Mouse (Mus musculus): ENCODE results near the gene Lrr1.

The Lrr1 gene

DNA sequence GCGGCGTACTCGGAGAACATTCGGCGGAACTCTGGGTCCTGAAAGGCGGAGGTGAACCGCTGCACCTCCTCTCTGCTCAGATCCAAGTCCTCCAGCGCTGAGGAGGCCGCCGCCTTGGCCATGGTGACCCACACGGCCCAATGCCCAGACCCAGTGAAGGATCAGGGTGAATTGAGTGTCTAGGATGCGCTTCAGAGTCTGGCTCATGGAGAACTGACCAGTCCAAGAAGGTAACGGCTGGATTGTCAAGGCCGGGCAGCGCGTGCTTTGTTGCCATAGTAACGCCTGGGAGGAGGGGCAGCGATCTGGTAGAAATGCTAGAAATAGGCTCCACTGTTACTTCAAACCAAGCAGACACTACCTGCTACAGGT, 29.5 kb downstream of the Lrr1 start, which contains the start of gene Dnaaf2:
TSS of gene Dnaaf2 (minus strand) at position 266 of the 372 bp plus-strand sequence.
- in situ Hi-C loops (cut with MseI, MboI) = no loop called here

DNA sequence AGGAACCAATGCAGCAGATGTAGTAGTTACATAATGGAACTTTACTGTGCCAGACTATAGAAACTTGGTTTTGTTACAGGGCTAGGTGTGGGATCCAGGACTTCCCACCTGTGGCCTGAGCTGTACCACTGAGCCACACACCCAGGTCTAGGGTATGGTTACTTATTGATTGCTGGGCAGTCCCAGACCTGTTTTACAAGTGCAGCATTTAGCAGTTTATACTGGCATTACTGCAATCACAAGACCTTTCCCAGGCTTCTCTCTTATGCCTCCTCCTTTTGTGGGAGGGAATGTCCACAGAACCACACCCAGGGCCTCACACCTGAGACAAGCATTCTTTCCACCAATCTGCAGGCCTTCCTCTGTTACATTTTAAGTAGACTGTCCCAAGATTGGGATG, 30.4 kb downstream of the Lrr1 start:
- in situ Hi-C loops (cut with MseI, MboI) = no loop called here

DNA sequence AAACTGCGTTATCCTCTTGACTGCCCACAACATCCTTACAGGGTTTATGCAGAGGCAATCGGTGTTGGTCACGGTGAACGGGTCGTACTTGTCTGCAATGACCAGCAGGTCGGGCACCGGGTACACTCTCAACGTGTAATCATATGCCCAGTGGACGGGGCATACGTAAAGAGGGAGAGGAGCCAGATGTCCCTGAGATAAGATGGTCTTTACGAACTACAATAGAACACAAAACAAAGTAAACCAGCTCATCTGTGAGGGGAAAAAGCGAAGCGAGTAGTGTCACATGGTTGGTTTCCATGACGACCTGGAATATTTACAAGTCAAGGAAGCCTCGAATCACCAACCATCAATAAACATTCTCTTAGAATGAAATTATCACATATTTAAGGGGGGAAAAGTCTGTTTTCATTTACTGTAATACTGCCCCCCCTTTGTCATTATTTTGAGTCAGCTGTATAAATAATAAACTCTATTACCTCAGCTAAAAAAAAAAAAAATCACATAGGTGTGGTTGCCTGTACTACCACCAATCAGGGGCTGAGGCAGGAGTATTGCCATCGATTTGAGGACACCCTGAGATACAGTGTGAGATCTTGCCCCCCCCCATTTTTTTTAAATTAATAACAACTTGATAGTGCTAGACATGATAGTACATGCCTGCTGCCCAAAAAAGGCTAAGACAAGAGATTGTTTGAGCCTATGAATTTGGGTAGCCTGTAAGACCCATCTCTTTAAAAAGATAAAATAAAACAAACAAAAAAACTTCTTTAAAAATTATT, 35.6 kb downstream of the Lrr1 start, which contains the start of gene Gm49384:
TSS of gene Gm49384 (minus strand) at position 216 of the 782 bp plus-strand sequence.
- in situ Hi-C loops (cut with MseI, MboI) = no loop called here

DNA sequence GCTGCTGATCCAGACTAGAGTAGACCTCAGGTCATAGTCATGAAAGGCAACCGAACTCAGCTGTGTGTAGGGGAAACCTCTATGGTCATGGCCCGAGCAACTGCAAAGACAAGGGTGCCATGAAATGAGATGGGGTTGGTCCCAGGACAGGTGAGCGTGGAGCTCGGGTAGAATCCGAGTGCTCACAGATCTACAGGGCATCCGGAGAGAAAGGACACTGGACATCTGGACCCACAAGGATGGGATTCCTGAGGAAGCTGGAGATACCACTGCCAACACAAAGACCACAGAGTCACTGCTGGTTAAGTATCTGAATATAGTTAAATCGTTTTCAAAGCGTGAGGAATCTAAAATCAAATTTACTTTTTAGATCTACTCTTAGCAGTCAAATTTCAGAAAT, 38.8 kb downstream of the Lrr1 start:
- in situ Hi-C loops (cut with MseI, MboI) = no loop called here

DNA sequence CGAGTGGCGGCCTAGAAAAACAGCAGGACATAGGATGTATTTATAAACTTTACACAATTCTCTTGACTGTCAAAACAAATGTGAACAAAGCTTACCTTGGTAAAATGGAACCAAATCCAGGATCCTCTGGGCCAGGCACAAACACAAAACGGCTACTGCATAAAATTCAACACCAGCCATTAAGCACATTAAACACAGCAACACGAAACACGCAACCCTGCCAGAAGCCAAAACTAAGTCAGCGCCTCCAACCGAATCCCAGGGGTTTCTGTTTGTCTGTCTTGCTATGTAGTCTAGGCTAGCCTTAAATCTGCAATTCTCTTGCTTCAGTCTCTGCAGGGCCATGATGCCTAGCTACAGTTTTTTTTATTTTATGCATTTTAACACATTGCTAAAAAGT, 39.3 kb downstream of the Lrr1 start:
- in situ Hi-C loops (cut with MseI, MboI) = no loop called here

DNA sequence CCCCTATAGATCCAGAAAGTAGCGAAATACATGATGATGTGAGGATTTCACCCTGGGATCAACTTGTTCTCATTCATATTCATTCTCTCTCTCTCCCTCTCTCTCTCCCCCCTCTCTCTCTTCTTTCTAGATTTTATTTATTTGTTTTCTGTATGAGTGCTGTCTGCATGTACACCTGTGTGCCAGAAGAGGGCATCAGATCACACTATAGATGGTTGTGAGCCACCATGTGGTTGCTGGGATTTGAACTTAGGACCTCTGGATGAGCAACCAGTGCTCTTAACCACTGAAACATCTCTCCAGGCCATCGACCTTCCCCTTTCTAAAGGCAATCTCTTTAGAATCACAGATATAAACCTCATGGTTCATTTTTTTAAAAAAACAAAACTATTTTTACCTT, 39.9 kb downstream of the Lrr1 start:
- in situ Hi-C loops (cut with MseI, MboI) = no loop called here

DNA sequence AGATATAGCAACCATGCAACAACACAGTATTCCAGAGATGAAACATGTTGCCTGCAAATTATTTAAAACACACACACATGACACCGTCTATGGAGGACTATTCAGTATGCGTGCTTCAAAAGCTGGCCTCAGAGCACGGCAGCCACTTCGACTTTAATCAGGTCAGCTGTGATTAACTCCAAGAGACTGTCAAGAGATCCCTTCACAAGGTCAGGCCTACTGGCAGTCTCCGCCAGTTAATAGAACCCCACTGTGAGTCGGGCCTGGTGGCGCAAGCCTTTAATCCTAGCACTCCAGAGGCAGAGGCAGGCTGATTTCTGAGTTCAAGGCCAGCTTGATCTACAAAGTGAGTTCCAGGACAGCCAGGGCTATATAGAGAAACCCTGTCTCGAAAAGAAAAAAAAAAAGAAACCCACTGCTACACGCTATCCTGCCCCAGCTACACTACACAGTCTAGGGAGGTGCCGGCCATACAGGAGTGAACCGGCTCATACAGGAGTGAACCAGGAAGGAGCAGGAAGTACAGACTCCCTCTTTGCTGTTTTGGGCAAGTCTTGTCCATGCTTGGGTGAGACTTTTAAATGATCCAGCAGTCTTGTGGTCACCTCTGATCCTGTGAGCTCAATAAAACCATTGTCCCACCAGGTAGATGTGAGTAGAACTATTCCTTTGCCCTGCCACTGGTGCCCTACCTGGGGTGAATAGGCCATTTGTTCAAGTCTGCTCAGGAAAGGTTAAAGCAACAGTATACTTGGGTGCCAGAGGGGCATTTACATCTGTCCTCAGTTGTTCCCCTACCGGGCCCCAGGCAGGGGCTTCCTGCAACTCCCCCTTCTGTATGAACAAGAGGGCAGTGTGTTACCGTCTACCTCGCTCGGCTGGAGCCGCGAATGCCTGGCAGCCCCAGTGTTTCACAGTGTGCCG, 41.7 kb downstream of the Lrr1 start:
- in situ Hi-C loops (cut with MseI, MboI) = no loop called here

DNA sequence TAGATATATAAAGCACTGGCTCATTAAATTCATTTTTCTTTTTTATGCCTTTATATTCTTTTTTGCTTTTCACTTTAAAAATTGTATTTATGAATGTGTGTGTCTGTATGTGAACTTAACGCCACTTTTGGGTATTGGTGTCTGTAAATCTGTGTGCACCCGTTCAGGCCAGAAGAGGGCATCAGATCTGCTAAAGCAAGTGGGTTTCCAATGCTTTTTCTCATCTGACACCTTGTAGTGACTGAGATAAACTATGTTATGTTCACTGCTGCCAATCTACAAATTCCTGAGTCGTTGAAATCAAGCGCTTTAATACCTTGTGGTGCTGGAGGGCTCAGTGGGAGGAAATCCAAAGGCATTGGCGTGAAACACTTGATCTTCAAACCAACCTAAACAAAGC, 42.4 kb downstream of the Lrr1 start:
- in situ Hi-C loops (cut with MseI, MboI) = no loop called here

DNA sequence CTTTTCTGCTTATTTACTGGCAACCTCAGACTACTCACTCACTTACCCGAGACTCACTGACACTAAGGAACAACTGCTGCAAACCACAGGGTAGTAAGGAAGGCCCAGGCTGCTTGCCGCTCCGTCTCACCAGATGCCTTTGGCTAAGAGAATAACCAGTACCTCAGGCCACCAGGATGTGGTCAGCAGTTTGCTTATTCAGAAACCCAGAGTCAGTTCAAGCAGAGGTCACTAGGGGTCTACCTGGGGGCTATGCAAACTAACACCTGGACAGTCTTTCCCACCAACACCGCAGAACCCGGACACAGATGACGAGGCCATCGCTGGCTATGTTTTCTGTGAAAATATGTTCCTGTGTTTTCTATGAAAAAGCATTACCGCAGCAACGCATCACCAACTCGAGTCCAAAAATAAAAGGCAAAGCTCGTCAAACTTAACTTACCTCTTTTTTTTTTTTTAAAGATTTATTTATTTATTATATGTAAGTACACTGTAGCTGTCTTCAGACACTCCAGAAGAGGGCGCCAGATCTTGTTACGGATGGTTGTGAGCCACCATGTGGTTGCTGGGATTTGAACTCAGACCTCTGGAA, 44.7 kb downstream of the Lrr1 start:
- in situ Hi-C loops (cut with MseI, MboI) = no loop called here

DNA sequence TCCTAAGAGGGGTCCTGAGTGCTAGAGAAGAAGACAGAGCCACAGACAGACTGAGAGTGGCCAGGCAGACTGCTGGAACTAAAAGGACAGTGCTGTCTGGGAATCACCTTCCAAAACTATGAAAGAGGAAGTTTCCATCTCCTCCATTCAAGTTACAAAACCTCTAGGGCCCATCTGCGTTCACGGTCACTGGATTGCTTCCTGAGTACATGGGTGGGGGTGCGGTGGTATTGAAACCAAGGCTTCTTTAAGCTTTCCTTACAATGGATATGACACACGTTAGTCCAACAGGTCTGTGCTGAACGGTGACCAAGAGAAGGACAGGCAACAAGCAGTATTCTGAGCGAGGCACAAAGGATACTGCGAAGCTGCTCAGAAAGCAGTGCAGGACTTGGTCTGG, 45.8 kb downstream of the Lrr1 start:
- in situ Hi-C loops (cut with MseI, MboI) = no loop called here

DNA sequence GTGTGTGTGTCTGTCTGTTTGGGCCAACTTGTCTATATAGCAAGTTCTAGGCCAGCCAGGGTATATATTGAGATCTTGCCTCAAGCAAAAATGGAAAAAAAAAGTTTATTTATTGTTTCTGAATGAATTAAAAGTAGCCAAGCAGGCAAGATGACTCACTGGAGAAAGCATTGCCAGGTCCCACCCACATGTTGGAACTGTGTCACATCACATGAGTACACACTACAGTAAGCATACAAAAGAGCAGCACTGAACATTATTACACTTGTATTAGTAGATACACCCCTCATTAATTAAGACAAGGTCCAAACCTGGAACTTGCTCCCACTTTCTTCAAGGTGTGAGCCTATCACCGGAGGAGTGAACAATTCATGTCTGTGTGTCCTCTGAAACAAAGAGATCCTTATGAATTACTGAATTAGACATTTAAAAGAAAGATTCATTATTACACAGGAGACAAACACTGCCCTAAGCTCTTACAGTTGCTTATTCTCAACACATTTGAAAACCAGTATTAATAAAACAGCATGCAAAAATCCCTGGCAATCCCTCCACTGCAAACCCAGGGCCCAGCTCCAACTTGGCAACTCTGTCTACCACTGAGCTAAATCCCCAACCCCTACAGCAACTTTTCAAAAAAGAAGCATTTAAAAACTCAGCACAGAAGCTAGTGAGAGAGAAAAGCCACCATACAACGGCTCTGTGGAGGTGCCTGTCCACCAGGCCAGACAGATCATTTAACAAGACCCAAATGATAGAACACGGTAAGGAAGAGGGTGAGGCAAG, 46.6 kb downstream of the Lrr1 start:
- in situ Hi-C loops (cut with MseI, MboI) = no loop called here

DNA sequence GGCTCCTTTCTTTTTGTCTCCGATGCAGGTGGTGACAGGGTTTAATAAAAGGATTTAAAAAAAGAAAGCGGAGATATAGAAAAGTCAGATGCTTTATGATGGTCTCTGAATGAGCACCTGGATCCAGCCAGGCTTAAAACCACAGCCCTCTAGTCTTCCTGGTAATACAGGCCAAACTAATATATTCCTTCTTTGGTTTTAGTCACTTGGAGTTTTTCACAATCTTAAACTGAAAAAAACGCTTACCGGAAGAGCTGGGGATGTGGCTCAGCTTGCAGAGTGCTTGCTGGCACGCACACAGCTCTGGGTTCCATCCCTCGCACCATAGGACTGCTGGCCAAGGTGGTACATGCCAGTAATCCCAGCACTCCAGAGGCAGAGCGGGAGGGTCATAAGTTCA, 48.0 kb downstream of the Lrr1 start:
- in situ Hi-C loops (cut with MseI, MboI) = no loop called here

DNA sequence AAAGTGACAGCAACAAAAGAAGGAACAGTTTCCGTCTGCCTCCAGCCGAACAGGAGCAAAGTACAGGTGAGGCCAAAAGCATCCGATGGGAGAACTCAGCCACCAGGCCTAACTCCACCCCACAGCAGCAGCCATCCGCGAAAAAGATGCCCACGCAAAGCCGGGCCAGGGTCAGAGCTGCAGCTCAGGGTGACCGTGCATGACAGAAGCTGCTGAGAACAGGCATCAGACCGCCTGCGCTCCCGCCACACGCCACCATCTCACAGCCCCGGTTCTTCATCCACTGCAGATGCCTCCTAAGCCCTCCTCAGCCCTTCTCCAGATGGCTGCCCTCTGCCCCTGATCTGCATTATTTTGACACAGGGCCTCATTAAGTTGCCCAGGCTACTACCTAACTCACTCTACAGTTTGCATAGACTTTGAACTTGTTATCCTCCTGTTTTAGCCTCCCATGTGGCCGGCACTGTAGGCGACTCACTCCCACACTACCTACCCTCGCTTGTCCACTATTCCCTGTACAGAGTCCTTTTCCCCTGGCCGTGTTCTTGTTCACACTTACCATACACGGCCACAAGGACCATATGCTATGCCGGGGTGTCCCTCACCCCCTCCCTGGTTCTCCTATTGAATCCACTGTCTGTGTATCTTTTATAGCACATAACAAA, 52.1 kb downstream of the Lrr1 start:
- in situ Hi-C loops (cut with MseI, MboI) = no loop called here

DNA sequence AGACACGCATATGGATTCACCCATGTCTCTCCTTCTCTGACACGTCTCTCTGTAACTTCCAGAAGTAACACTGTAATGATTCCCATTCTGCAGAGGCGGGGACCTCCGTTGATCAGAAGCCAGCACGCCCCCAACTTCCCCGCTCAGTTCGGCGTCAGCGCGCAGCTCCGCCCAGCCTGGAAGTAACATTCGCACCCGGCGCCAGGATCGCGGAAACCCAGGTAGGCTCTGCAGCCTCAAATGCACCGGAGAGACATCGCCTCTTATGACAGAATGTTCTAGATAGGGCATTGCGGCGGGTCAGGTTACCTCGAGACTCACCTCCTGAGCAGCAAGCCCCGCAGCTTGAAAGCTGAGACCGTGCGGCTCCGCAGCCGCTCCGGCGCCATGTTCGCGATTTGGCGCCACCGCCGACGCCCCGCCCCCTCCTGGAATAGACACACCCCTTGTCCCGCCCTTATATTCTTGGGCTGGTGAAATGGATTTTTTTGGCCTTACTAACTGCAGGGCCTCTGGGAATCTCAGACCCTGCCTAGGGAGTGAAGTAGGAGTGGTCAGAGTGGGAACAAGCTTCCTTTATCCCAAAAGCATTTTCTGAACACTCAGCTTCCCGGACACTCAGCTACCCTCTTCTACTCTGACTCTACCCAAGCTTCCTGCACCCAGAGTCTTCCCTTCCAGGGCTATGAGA, 59.3 kb downstream of the Lrr1 start, which contains the start of gene Pole2:
TSS of gene Pole2 (minus strand) at position 420 of the 691 bp plus-strand sequence.
- in situ Hi-C loops (cut with MseI, MboI) = no loop called here
